Mouse (Mus musculus) intestine, embryonic 15.5 days (tissue): ENCODE measurements around the gene Krt42. TPM values are rescaled to one million over a fixed set of nuclear protein-coding genes. Genes with fewer than 3 reads are reported as not detected.
"Not testable (repeated sequence)": the region's sequence is repeated elsewhere in the genome, so short reads cannot be mapped to it uniquely, and the experiment has no call there.

Source experiments
- ATAC-seq: fragments of 200-750 bp; cut with Nextera tagmentation; 2 replicates; pipeline ENCODE4 v1.8.0; 2017; ENCODE audit warnings: moderate TSS enrichment, moderate library complexity
- H3K27ac ChIP-seq: fragments of 300-500 bp; sonication (generic); 2 replicates; pipeline ENCODE4 v1.5.1; 2015; ENCODE audit warnings: mild to moderate bottlenecking, inconsistent platforms
- H3K27me3 ChIP-seq: fragments of 300-500 bp; sonication (generic); replicated peaks from 2 replicates; pipeline ENCODE4 v1.6.1; 2015; ENCODE audit warnings: inconsistent platforms
- H3K36me3 ChIP-seq: fragments of 300-500 bp; sonication (generic); 2 replicates; pipeline ENCODE4 v1.6.1; 2015; ENCODE audit warnings: inconsistent platforms
- H3K4me1 ChIP-seq: fragments of 300-500 bp; sonication (generic); replicated peaks from 2 replicates; pipeline ENCODE4 v1.6.1; 2015; ENCODE audit warnings: inconsistent platforms
- H3K4me2 ChIP-seq: fragments of 300-500 bp; sonication (generic); replicated peaks from 2 replicates; pipeline ENCODE4 v1.6.1; 2015; ENCODE audit warnings: mild to moderate bottlenecking, inconsistent platforms
- H3K4me3 ChIP-seq: fragments of 300-500 bp; sonication (generic); replicated peaks from 2 replicates; pipeline ENCODE4 v1.5.1; 2015; ENCODE audit warnings: inconsistent platforms
- H3K9ac ChIP-seq: fragments of 300-500 bp; sonication (generic); 2 replicates; pipeline ENCODE4 v1.6.1; 2015; ENCODE audit warnings: inconsistent platforms
- H3K9me3 ChIP-seq: fragments of 300-500 bp; sonication (generic); 2 replicates; pipeline ENCODE4 v1.6.1; 2016; ENCODE audit warnings: inconsistent platforms
- WGBS: fragments of 180-500 bp; shearing (Covaris S2); methylation state at CpG from one replicate; pipeline ENCODE4 v1.1.7; 2015; 5-methylcytosine and 5-hydroxymethylcytosine counted together
- polyA plus RNA-seq: library from polyadenylated mRNA; unstranded; fragments of >200 nt; fragmentation: Nextera tagmentation; extraction: Ambion mirVana; gene quantifications from 2 replicates; pipeline ENCODE4 v1.2.1, GENCODE M21; 2015

Gene Krt42
- polyA plus RNA-seq, 1 experiment from 2014 or later: not detected

GRCm38 (mm10) chr11:100248852-100249465 is 20.7 kb downstream of the Krt42 start, which contains the start of gene Krt16:
Gene Krt16, minus strand, starts transcription at chr11:100248902.
- ATAC-seq: no peak
- Histone ChIP-seq H3K27me3 (no peaks in the 10 kb centered on the region), H3K9me3 (no peaks in the 10 kb centered on the region), H3K4me2 (no peak within 1 kb of the TSS), H3K27ac (no peak within 1 kb of the TSS), H3K4me1 (no peaks in the 10 kb centered on the region), H3K36me3 (no peaks in the 10 kb centered on the region), H3K4me3 (no peak within 1 kb of the TSS), H3K9ac (no peak within 1 kb of the TSS)
- WGBS: 84% methylated on average over 7 of the region's 7 CpGs

GRCm38 (mm10) chr11:100246471-100246870 is 23.2 kb downstream of the Krt42 start:
- H3K27ac ChIP-seq, ATAC-seq, H3K36me3 ChIP-seq, H3K9me3 ChIP-seq, H3K4me1 ChIP-seq, H3K27me3 ChIP-seq, H3K9ac ChIP-seq, H3K4me2 ChIP-seq, H3K4me3 ChIP-seq: not testable (repeated sequence)
- 63% methylated on average over 7 of the region's 7 CpGs for WGBS

- not testable (repeated sequence) for H3K4me1 ChIP-seq, H3K4me3 ChIP-seq, H3K36me3 ChIP-seq, H3K9ac ChIP-seq, H3K27me3 ChIP-seq, H3K27ac ChIP-seq, ATAC-seq, H3K4me2 ChIP-seq, H3K9me3 ChIP-seq
- 88% methylated on average over 4 of the region's 4 CpGs for whole genome bisulfite sequencing
Measured at GRCm38 (mm10) chr11:100240272-100240671, 29.4 kb downstream of the Krt42 start.

- Histone ChIP-seq H3K27ac (no peak overlapping the region), H3K4me2 (no peak overlapping the region), H3K4me1 (no peaks in the 10 kb centered on the region), H3K36me3 (no peaks in the 10 kb centered on the region), H3K27me3 (no peaks in the 10 kb centered on the region), H3K9me3 (no peaks in the 10 kb centered on the region), H3K9ac (no peak overlapping the region), H3K4me3 (no peak overlapping the region)
- WGBS: 59% methylated on average over 8 of the region's 8 CpGs
- ATAC-seq: no peak
Measured at GRCm38 (mm10) chr11:100221741-100222140, 47.9 kb downstream of the Krt42 start.

GRCm38 (mm10) chr11:100219304-100219703 is 50.4 kb downstream of the Krt42 start:
- Histone ChIP-seq H3K27me3 (no peaks in the 10 kb centered on the region), H3K27ac (no peak overlapping the region), H3K4me1 (no peaks in the 10 kb centered on the region), H3K36me3 (no peaks in the 10 kb centered on the region), H3K9me3 (no peaks in the 10 kb centered on the region), H3K4me2 (no peak overlapping the region), H3K4me3 (no peak overlapping the region), H3K9ac (no peak overlapping the region)
- whole genome bisulfite sequencing: 83% methylated on average over 4 of the region's 4 CpGs
- ATAC-seq: no peak

Other genes with a start within 250 kb of the Krt42 start
- 0.09 TPM in 1 of 2 replicates, not detected in the other for gene Krt33b, start 240.0 kb downstream of the Krt42 start, polyA plus RNA-seq
- not detected in 2 replicates for gene Krt34, start 228.3 kb downstream of the Krt42 start, polyA plus RNA-seq
- not detected in 2 replicates for gene Krt31, start 219.3 kb downstream of the Krt42 start, polyA plus RNA-seq
- 0.11 TPM in 1 of 2 replicates, not detected in the other for gene Krt32, start 181.6 kb downstream of the Krt42 start, polyA plus RNA-seq
- gene Krt35, start 173.6 kb downstream of the Krt42 start, polyA plus RNA-seq: not detected in 2 replicates
- not detected in 2 replicates for gene Krt36, start 164.2 kb downstream of the Krt42 start, polyA plus RNA-seq
- 0.50 and 0.58 TPM in 2 replicates for gene Krt13, start 148.3 kb downstream of the Krt42 start, polyA plus RNA-seq
- gene Krt15, start 133.9 kb downstream of the Krt42 start, polyA plus RNA-seq: 4.7 and 5.9 TPM in 2 replicates
- 743 and 782 TPM in 2 replicates for gene Krt19, start 121.2 kb downstream of the Krt42 start, polyA plus RNA-seq
- not detected in 2 replicates for gene Krt9, start 76.6 kb downstream of the Krt42 start, polyA plus RNA-seq
- 8.6 and 9.6 TPM in 2 replicates for gene Krt14, start 62.3 kb downstream of the Krt42 start, polyA plus RNA-seq
- gene Krt16, start 21.0 kb downstream of the Krt42 start, polyA plus RNA-seq: not detected in 2 replicates
- gene Krt17, start 8.8 kb downstream of the Krt42 start, polyA plus RNA-seq: 11.6 and 12.7 TPM in 2 replicates
- 1,793 and 1,952 TPM in 2 replicates for gene Eif1, start 50.0 kb upstream of the Krt42 start, polyA plus RNA-seq
- gene Gast, start 64.5 kb upstream of the Krt42 start, polyA plus RNA-seq: 2.1 and 2.4 TPM in 2 replicates
- gene Hap1, start 86.3 kb upstream of the Krt42 start, polyA plus RNA-seq: 13.9 and 15.5 TPM in 2 replicates
- 133 and 139 TPM in 2 replicates for gene Jup, start 127.9 kb upstream of the Krt42 start, polyA plus RNA-seq
- gene P3h4, start 145.0 kb upstream of the Krt42 start, polyA plus RNA-seq: 44.1 and 45.4 TPM in 2 replicates
- 84.2 and 86.6 TPM in 2 replicates for gene Fkbp10, start 145.8 kb upstream of the Krt42 start, polyA plus RNA-seq
- 94.2 and 100 TPM in 2 replicates for gene Nt5c3b, start 171.9 kb upstream of the Krt42 start, polyA plus RNA-seq
- gene Klhl10, start 172.0 kb upstream of the Krt42 start, polyA plus RNA-seq: 0.35 and 0.47 TPM in 2 replicates
- gene Klhl11, start 202.9 kb upstream of the Krt42 start, polyA plus RNA-seq: 5.7 and 5.9 TPM in 2 replicates